11 mouse cellular contexts compared by ENCODE assay signal in the genomic region with DNA sequence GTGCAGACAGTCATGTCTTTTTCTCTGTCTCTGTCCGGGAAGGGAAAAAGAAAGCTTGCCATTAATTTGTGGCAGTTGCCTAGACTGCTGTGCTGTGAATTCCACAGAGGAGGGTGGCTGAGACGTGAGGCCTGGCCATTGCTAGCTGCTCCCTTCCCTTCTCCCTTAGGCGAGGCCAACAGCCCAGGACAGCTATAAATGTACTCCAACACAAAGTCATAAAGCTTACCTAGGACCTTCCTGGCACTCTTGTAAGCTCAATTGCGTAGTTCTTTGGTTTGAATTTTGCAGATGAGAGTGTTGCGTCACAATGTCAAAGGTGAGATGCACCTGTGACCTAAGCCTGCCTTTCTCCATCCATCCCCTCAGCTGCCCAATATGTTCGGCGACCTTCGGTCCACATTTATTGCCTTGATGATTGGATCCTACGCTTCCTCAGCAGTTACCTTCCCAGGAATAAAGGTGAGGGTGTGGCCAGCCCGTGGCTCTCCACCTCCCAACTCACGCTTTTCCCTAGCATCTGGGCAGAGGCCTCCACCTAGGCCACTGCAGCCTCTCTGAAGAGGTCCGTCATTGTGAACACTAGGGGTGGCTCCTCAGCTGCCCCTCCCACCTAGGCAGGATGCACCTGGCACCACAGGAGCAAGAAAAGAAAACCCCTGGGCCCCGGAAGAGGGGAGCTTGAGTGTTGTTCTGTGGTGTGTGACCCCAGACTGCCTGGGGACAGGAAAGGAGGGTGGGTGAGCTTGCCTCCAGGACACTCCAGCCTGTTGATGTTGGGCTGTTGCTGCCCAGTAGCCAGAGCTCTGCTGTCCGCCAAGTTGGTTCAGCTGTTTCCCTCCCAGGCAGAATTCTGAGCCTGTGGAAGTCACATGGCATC. TPM values are rescaled to one million over a fixed set of nuclear protein-coding genes. Genes with fewer than 3 reads are reported as not detected.
DNase-seq lines count a peak whose midpoint lies in the region; ATAC-seq lines count a peak whose summit lies in the region.
"Had no signal": no experiment of that assay in that cellular context is flagged by ENCODE, and none has a peak within 500 bp of the region (broad histone marks: within the 10 kb centered on the region; RNA-seq: fewer than 3 reads in every experiment).

No protein-coding gene starts in this region.

- H3K27me3 ChIP-seq in hindbrain, embryonic 10.5 days (ENCODE audit: insufficient read depth, poor library complexity, severe bottlenecking): no peaks in the 10 kb centered on the region

- H3K36me3 ChIP-seq in hindbrain, embryonic 10.5 days: peaks cover 16% of the 10 kb centered on the region

- H3K4me3 ChIP-seq in hindbrain, embryonic 10.5 days: no peak overlapping the region
- H3K4me3 ChIP-seq: midbrain, embryonic 10.5 days had no signal

- peak; percentile 94 for DNase-seq in heart, adult 11 months
- DNase-seq in heart, postnatal 10 days: no peak
- peak; percentile 75 to 81 for DNase-seq in B cell, adult 2 months
- DNase-seq in spleen, adult 18-20 months: peak; percentile 56 to 64
- no peak for DNase-seq in hindbrain, embryonic 10.5 days (ENCODE audit: low spot score)
- no peak for DNase-seq in ovary, postnatal 14 days (ENCODE audit: low spot score)
- DNase-seq in layer of hippocampus, postnatal 25 days (ENCODE audit: extremely low spot score in 1 of 2, low spot score in 1 of 2): no peak
- DNase-seq: layer of hippocampus, postnatal 36 days had no signal

- ATAC-seq in common myeloid progenitor, adult 5-6 weeks (replicated peaks; ENCODE audit: low read depth, poor library complexity, severe bottlenecking): peak; percentile 48

- intact Hi-C loops in heart, postnatal 10 days (cut with DNase I): no loop called here

- H3K9me3 ChIP-seq in hindbrain, embryonic 10.5 days: 0 out of 2 replicates have a peak, but pooled peaks cover 2% of the 10 kb centered on the region

- H3K4me1 ChIP-seq in hindbrain, embryonic 10.5 days (replicated peaks): peaks cover 13% of the 10 kb centered on the region

- WGBS in hindbrain, embryonic 10.5 days: 82% methylated on average over 14 of the region's 14 CpGs

- H3K27ac ChIP-seq in hindbrain, embryonic 10.5 days: no peak overlapping the region
- H3K27ac ChIP-seq: liver, embryonic 14.5 days; midbrain, embryonic 10.5 days had no signal

RNA-seq across cellular contexts. Expression of a gene that starts 27.1 kb away (rescaled TPM):
- total RNA-seq in heart, postnatal 10 days (2021): 100 to 1,000 TPM; 146 to 150 TPM
- total RNA-seq in common myeloid progenitor, adult 5-6 weeks (2017): 74.6 and 76.9 TPM in 2 replicates
- polyA plus RNA-seq in hindbrain, embryonic 10.5 days (2016; fragmentation: Nextera tagmentation; extraction: Ambion mirVana): 68.8 and 80.6 TPM in 2 replicates
- total RNA-seq in layer of hippocampus, postnatal 25 days (2021): 100 to 1,000 TPM; 281 to 305 TPM

RNA-seq across cellular contexts. Expression of a gene that starts 29.3 kb away (rescaled TPM):
- 10 to 100 TPM; 14.2 to 17.3 TPM for total RNA-seq in heart, postnatal 10 days (2021)
- total RNA-seq in common myeloid progenitor, adult 5-6 weeks (2017): 6.1 and 14.4 TPM in 2 replicates
- 5.2 and 7.1 TPM in 2 replicates for polyA plus RNA-seq in hindbrain, embryonic 10.5 days (2016; fragmentation: Nextera tagmentation; extraction: Ambion mirVana)
- 10 to 100 TPM; 49.8 to 54.2 TPM for total RNA-seq in layer of hippocampus, postnatal 25 days (2021)

RNA-seq across cellular contexts. Expression of a gene that starts 47.4 kb away (rescaled TPM):
- total RNA-seq in heart, postnatal 10 days (2021): 10 to 100 TPM; 15.9 to 17.8 TPM
- total RNA-seq in common myeloid progenitor, adult 5-6 weeks (2017): 1.8 and 2.6 TPM in 2 replicates
- 4.9 and 6.4 TPM in 2 replicates for polyA plus RNA-seq in hindbrain, embryonic 10.5 days (2016; fragmentation: Nextera tagmentation; extraction: Ambion mirVana)
- 1 to 10 TPM; 1.4 to 1.6 TPM for total RNA-seq in layer of hippocampus, postnatal 25 days (2021)

RNA-seq across cellular contexts. Expression of a gene that starts 50.9 kb away (rescaled TPM):
- total RNA-seq in heart, postnatal 10 days (2021): 10 to 100 TPM; 32.2 to 34.5 TPM
- total RNA-seq in common myeloid progenitor, adult 5-6 weeks (2017): 0.41 TPM in 1 of 2 replicates, not detected in the other
- 0.35 and 0.65 TPM in 2 replicates for polyA plus RNA-seq in hindbrain, embryonic 10.5 days (2016; fragmentation: Nextera tagmentation; extraction: Ambion mirVana)
- 1 to 10 TPM; 1.7 to 3.1 TPM for total RNA-seq in layer of hippocampus, postnatal 25 days (2021)

Comparison
In these comparisons a context has a peak if more than half of its experiments do, and no peak if none do; other contexts are left out.
1. DNase-seq: peak in heart, adult 11 months (single experiment), B cell, adult 2 months (2 of 2) and spleen, adult 18-20 months (2 of 2); none in heart, postnatal 10 days (0 of 2), hindbrain, embryonic 10.5 days (single experiment), ovary, postnatal 14 days (single experiment) and layer of hippocampus, postnatal 25 days (0 of 2).